Comparison of ENCODE assay signal across 16 mouse cellular contexts in the genomic region with DNA sequence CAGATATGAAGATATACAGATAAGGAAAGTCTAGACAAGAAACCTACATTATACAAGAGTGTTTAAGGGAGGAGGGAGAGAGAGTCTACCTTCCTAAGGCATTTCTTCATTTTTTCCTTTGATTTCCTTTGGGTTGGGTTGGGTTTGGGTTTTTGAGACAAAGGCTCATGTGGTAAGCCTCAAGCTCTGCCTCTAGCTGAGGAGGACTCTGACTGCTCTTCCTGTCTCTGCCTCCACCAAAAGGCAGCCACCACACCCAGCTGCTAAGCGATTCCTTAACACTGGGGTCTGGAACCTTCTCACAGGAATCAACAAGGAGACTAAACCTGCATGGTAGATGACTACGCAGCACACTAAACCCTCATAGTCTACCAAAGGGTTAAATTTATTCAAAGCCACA.
"Had no signal": no experiment of that assay in that cellular context is flagged by ENCODE, and none has a peak within 500 bp of the region (broad histone marks: within the 10 kb centered on the region; RNA-seq: fewer than 3 reads in every experiment).

No protein-coding gene starts in this region.

- DNase-seq: kidney, adult 8-10 months; kidney, postnatal 10 days; kidney, postnatal 36 days; layer of hippocampus, postnatal 36 days; liver, embryonic 13.5 days; lung, adult 2 months; lung, postnatal 14 days; lung, postnatal 4 days; midbrain, embryonic 14.5 days; retina, postnatal 1 day; right cerebral cortex, postnatal 25 days; spleen, adult 18-20 months had no signal

- H3K27ac ChIP-seq: kidney, embryonic 15.5 days; left cerebral cortex, adult 2 months; liver, embryonic 13.5 days; neural tube, embryonic 12.5 days; stomach, embryonic 15.5 days had no signal

- H3K4me1 ChIP-seq: neural tube, embryonic 12.5 days; stomach, embryonic 15.5 days had no signal

- H3K4me3 ChIP-seq: kidney, embryonic 15.5 days; left cerebral cortex, adult 2 months; liver, embryonic 13.5 days; neural tube, embryonic 12.5 days; stomach, embryonic 15.5 days had no signal

- H3K27me3 ChIP-seq: kidney, embryonic 15.5 days; liver, embryonic 13.5 days; neural tube, embryonic 12.5 days; stomach, embryonic 15.5 days had no signal
